Mouse (Mus musculus): ENCODE measurements around the gene Bptf. TPM values are rescaled to one million over a fixed set of nuclear protein-coding genes. Genes with fewer than 3 reads are reported as not detected.
"Not testable (repeated sequence)": the region's sequence is repeated elsewhere in the genome, so short reads cannot be mapped to it uniquely, and the experiment has no call there.

Bptf gene
- total RNA-seq, 2 experiments from 2014 or later = 67.3 to 68.2 TPM

- Histone ChIP-seq H3K27ac (no peak overlapping the region), H3K4me3 (no peak overlapping the region)
- TF ChIP-seq CTCF (IDR thresholded peaks at IDR 0.05) = no peak
- intact Hi-C loops (cut with DNase I) = no loop called here
- no peak for DNase-seq (ENCODE audit: extremely low spot score in 1 of 2, low spot score in 2 of 2)
Observed at GRCm38 (mm10) chr11:107137593-107137992, 5.7 kb upstream of the Bptf start.

DNA sequence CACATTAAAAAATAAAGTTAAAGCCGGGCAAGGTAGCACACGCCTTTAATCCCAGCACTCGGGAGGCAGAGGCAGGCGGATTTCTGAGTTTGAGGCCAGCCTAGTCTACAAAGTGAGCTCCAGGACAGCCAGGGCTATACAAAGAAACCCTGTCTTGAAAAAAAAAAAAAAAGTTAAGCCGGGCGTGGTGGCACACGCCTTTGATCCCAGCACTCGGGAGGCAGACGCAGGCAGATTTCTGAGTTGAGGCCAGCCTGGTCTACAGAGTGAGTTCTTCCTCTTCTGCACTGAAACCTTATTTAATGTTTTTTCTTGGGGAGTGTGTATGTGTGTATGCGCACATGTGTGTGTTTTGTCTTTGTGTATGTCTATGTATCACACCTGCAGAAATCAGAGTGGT is 4.5 kb upstream of the Bptf start:
- H3K27ac ChIP-seq; DNase-seq (ENCODE audit: extremely low spot score in 1 of 2, low spot score in 2 of 2); H3K4me3 ChIP-seq; intact Hi-C loops (cut with DNase I): not testable (repeated sequence)

DNA sequence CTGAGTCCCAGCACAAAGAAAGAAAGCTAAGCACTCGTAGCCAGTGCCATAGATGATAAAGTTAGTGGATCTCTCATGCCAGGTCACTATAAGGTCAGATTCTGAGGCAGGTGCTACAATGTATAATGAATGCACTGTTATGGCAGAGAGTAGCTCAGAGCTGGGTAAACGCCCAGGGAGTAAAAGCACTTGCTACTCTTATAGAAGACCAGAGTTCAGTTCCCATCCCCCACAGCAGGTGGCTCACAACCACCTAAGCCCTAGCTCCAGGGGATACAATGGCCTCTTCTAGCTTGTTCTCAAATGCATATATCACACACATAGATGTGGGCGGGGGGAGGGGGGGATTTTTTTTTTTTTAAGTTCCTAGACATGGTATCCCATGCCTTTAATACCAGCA is 3.8 kb upstream of the Bptf start:
- H3K4me3 ChIP-seq = no peak overlapping the region
- no peak overlapping the region for H3K27ac ChIP-seq
- DNase-seq (ENCODE audit: extremely low spot score in 1 of 2, low spot score in 2 of 2) = no peak
- intact Hi-C loops (cut with DNase I) = no loop called here
- no peak for TF ChIP-seq CTCF (IDR thresholded peaks at IDR 0.05)

- DNase-seq (ENCODE audit: extremely low spot score in 1 of 2, low spot score in 2 of 2) = no peak
- Histone ChIP-seq H3K4me3 (peak overlapping the region; percentile 82), H3K27ac (peak overlapping the region; percentile 32; the same call in 1 of the 2 replicates)
- intact Hi-C loops (cut with DNase I) = loop anchor here (1.0 kb wide), 1 partner anchor 25 kb away; no protein-coding TSS in a partner anchor
- no peak for TF ChIP-seq CTCF (IDR thresholded peaks at IDR 0.05)
Observed at GRCm38 (mm10) chr11:107132426-107132825, 499 bp upstream of the Bptf start.

GRCm38 (mm10) chr11:107130879-107131748 is 813 bp downstream of the Bptf start:
- DNase-seq (ENCODE audit: extremely low spot score in 1 of 2, low spot score in 2 of 2) = peak; percentile 52 to 53
- intact Hi-C loops (cut with DNase I) = no loop called here
- Histone ChIP-seq H3K27ac (peak overlapping the region; percentile 92), H3K4me3 (peak overlapping the region; percentile 82)
- TF ChIP-seq CTCF (IDR thresholded peaks at IDR 0.05) = no peak; the same call in 1 of the 2 replicates

DNA sequence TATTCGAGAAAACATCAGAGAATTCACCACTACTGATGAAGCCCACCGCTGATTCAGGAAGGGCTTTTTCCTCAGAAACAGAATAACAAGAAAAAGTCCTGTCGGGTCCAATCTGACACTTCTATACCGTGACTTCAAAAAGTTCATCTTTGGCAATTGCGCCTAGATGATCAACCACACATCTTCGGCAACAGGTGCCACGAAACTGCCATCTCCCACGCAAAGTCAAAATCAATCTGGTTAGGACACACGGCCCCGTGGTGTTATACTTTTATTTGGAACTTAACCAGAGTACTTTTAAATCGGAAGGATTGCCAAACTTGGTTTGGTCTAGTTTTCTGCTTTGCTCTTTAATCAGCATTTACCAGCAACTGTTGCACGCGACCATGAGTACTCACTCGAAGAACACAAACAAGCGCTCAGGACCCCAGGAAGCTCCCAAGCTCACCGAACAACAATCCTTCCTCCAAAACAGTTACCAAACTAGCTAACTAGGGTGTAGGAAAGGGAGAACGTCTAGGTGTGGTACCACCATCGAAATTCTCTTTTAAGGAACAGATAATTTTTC is 1.6 kb downstream of the Bptf start:
- intact Hi-C loops (cut with DNase I) = no loop called here
- peak overlapping the region; percentile 82 for H3K4me3 ChIP-seq
- DNase-seq (ENCODE audit: extremely low spot score in 1 of 2, low spot score in 2 of 2) = no peak
- peak overlapping the region; percentile 92; the same call in 1 of the 2 replicates for H3K27ac ChIP-seq
- TF ChIP-seq CTCF (IDR thresholded peaks at IDR 0.05) = no peak

DNA sequence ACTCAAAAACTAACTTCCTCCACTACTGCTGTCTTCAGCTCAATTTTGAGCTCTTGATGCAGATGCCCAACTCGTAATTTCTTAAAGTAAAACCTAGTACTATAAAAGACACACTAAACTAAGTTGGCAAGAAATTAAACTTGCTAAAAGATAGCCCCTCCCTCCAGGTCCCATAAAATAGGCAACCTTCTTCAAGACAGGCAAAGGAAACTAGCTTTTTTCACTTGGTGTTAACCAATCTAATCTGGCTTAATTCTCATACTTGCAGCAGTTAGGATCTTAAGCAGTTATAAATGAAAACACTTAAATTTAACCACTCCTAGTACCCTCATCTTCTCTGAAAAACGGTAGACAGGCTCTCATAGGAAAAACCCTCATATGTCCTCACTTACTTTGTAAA is 2.3 kb downstream of the Bptf start:
- H3K4me3 ChIP-seq = peak overlapping the region; percentile 82
- intact Hi-C loops (cut with DNase I) = no loop called here
- TF ChIP-seq CTCF (IDR thresholded peaks at IDR 0.05) = no peak
- no peak for DNase-seq (ENCODE audit: extremely low spot score in 1 of 2, low spot score in 2 of 2)
- no peak overlapping the region for H3K27ac ChIP-seq

GRCm38 (mm10) chr11:107126716-107127115 is 5.2 kb downstream of the Bptf start:
- intact Hi-C loops (cut with DNase I); H3K27ac ChIP-seq; DNase-seq (ENCODE audit: extremely low spot score in 1 of 2, low spot score in 2 of 2); H3K4me3 ChIP-seq: not testable (repeated sequence)

DNA sequence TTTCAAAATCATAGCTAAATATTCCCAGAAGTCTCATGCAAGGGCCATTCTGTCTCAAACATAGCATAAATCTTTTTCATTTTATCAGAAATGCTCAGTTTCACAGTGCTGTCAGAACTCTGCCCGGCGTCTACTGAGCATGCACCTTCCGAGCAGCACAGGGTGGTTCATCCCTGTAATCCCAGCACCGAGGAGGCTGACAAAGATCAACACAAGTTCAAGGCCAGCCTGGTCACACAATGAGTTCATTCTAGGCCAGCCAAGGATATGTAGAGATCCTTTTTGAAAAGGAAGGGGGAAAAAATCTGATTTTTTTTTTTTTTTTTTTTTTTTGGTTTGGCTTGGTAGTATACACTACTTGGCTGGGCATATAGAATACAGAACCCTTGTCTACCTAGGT is 6.9 kb downstream of the Bptf start:
- intact Hi-C loops (cut with DNase I) = no loop called here
- no peak overlapping the region for H3K27ac ChIP-seq
- H3K4me3 ChIP-seq = no peak overlapping the region
- DNase-seq (ENCODE audit: extremely low spot score in 1 of 2, low spot score in 2 of 2) = no peak
- no peak for TF ChIP-seq CTCF (IDR thresholded peaks at IDR 0.05)

GRCm38 (mm10) chr11:107124327-107124731 is 7.6 kb downstream of the Bptf start:
- no peak for TF ChIP-seq CTCF (IDR thresholded peaks at IDR 0.05)
- H3K27ac ChIP-seq = no peak overlapping the region
- peak; percentile 28 to 41 for DNase-seq (ENCODE audit: extremely low spot score in 1 of 2, low spot score in 2 of 2)
- intact Hi-C loops (cut with DNase I) = no loop called here
- no peak overlapping the region for H3K4me3 ChIP-seq

DNA sequence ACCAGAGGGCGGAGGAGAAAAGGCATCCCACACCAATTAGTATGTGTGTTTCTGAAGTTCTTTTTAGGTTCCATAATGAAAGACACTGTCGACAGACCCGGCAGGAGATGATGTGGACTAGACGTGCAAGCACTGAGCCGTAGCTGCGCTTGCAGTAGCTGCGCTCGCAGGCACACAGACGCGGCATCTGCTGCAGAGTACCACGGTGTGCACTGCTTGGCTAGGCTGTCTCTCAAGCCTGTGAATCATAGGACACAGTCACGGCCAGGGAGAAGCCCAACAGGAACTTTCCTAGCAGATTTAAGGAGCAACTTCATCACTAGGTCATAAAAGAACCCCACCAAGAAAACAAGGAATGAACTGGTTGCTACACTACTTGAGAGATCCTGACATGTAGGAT is 14.1 kb downstream of the Bptf start:
- no peak for DNase-seq (ENCODE audit: extremely low spot score in 1 of 2, low spot score in 2 of 2)
- TF ChIP-seq CTCF (IDR thresholded peaks at IDR 0.05) = no peak
- Histone ChIP-seq H3K27ac (no peak overlapping the region), H3K4me3 (no peak overlapping the region)
- intact Hi-C loops (cut with DNase I) = no loop called here

DNA sequence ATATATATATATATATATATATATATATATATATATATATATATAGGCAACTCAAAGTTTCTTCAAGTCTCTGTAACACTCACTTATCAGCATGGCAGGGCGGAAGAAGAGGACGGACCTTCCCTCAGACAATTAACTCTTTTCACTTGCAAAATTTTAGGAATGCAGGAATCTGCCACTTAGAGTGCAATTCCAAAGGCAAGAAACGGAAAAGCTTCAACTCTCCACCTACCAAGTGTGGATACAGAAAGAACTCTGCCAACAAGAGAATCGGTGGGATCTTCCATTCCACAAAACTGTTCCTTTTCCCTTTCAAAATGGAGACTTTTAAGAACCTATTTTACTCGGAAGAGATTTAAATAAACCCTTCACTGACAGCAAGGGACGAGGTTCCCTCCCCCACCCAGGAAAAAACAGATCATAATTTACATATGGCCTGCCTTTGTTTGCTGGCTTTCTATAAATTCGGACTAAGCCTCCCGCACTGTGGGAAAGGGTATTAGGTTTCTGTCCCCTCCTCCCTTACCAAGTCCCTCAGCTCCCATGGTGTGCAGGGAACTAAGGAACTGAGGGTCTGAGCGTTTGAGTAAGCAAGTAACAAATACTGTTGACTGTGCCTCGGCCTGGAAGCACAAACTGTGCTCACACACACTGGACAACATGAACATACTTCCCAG is 17.9 kb downstream of the Bptf start:
- TF ChIP-seq CTCF (IDR thresholded peaks at IDR 0.05) = no peak
- DNase-seq (ENCODE audit: extremely low spot score in 1 of 2, low spot score in 2 of 2) = no peak
- Histone ChIP-seq H3K4me3 (no peak overlapping the region), H3K27ac (no peak overlapping the region)
- intact Hi-C loops (cut with DNase I) = no loop called here

Measured in left cerebral cortex, adult 2 months (tissue).